Mouse (Mus musculus): Measurements from ENCODE around the gene Nfyc. TPM values are rescaled to one million over a fixed set of nuclear protein-coding genes. Genes with fewer than 3 reads are reported as not detected.

The Nfyc gene
- total and polyA plus RNA-seq, 2 experiments from 2014 or later = 69.4 to 144 TPM

DNA sequence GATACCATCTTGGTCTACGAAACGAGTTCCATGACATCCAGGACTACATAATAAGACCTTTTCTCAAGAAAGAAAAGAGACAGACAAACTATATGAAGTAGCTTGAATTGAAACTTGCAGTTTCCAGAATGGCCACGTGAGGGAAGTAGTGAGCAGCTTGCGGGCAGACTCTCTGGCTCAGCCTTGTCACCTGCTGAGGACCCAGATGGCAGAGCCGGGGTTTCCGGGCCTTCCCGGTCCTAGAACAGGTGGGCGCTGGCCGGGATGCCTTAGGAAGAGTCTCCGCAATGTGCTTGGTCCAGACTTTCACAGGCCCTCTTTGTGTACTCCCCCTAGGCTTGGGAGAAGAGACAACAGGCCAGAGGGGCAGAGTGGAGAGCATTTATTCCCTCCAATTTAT, 19.6 kb upstream of the Nfyc start:
- 2% methylated on average over 10 of the region's 10 CpGs for WGBS
- H3K4me1 ChIP-seq (ENCODE audit: insufficient read depth, low read length) = peaks cover 7% of the 10 kb centered on the region
- no peak overlapping the region for H3K27ac ChIP-seq
- TF ChIP-seq CTCF (IDR thresholded peaks at IDR 0.05; ENCODE audit: low read depth) = peak; percentile 92
- no peak overlapping the region for H3K4me3 ChIP-seq (ENCODE audit: low read length)
- no peaks in the 10 kb centered on the region for H3K36me3 ChIP-seq (ENCODE audit: insufficient read depth, low read length)
- no peak overlapping the region for H3K9ac ChIP-seq (replicated peaks; ENCODE audit: low read length)
- DNase-seq (ENCODE audit: low spot score) (peak; percentile 91), ATAC-seq (peak; percentile 67)
- no peak overlapping the region for H3K4me2 ChIP-seq (ENCODE audit: low read depth, low read length)
- H3K9me3 ChIP-seq (ENCODE audit: low read length) = no peaks in the 10 kb centered on the region
- no peaks in the 10 kb centered on the region for H3K27me3 ChIP-seq (ENCODE audit: insufficient read depth, low read length)

GRCm38 (mm10) chr4:120849451-120849850, 18.1 kb upstream of the Nfyc start:
- Histone ChIP-seq H3K9ac (replicated peaks; ENCODE audit: low read length) (no peak overlapping the region), H3K4me1 (ENCODE audit: insufficient read depth, low read length) (no peaks in the 10 kb centered on the region), H3K4me2 (ENCODE audit: low read depth, low read length) (no peak overlapping the region), H3K9me3 (ENCODE audit: low read length) (no peaks in the 10 kb centered on the region), H3K36me3 (ENCODE audit: insufficient read depth, low read length) (no peaks in the 10 kb centered on the region), H3K27ac (no peak overlapping the region), H3K27me3 (ENCODE audit: insufficient read depth, low read length) (no peaks in the 10 kb centered on the region), H3K4me3 (ENCODE audit: low read length) (no peak overlapping the region)
- no peak for TF ChIP-seq CTCF (IDR thresholded peaks at IDR 0.05; ENCODE audit: low read depth)
- DNase-seq (ENCODE audit: low spot score) (no peak), ATAC-seq (no peak)
- 51% methylated on average over 11 of the region's 11 CpGs for WGBS

GRCm38 (mm10) chr4:120848909-120849308, 17.5 kb upstream of the Nfyc start:
- Histone ChIP-seq H3K9ac (replicated peaks; ENCODE audit: low read length) (no peak overlapping the region), H3K4me2 (ENCODE audit: low read depth, low read length) (no peak overlapping the region), H3K36me3 (ENCODE audit: insufficient read depth, low read length) (no peaks in the 10 kb centered on the region), H3K4me3 (ENCODE audit: low read length) (no peak overlapping the region), H3K4me1 (ENCODE audit: insufficient read depth, low read length) (no peaks in the 10 kb centered on the region), H3K27ac (no peak overlapping the region), H3K9me3 (ENCODE audit: low read length) (no peaks in the 10 kb centered on the region), H3K27me3 (ENCODE audit: insufficient read depth, low read length) (no peaks in the 10 kb centered on the region)
- DNase-seq (ENCODE audit: low spot score) (no peak), ATAC-seq (no peak)
- 63% methylated on average over 6 of the region's 6 CpGs for WGBS
- TF ChIP-seq CTCF (IDR thresholded peaks at IDR 0.05; ENCODE audit: low read depth) = no peak

DNA sequence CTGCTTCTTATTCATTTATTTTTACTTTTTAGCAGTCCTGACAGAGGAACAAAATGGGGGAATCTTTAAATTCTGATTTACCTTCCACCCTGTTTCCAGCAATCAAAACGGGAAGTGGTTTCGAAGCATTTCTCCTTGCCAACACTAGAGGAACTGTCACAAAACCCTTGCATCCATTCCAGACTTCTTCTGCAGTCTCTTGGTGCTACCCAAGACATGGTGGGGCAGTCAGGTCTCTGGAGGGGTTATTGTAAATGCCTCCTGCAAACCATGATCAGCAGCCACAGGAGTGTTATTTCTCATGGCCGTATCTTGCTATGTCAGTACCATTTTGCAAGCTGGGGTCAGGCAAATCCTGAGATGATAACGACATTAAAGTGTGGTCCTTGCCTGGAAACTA, 13.7 kb upstream of the Nfyc start:
- H3K4me1 ChIP-seq (ENCODE audit: insufficient read depth, low read length) = no peaks in the 10 kb centered on the region
- H3K4me2 ChIP-seq (ENCODE audit: low read depth, low read length) = no peak overlapping the region
- no peak overlapping the region for H3K9ac ChIP-seq (replicated peaks; ENCODE audit: low read length)
- no peak overlapping the region for H3K4me3 ChIP-seq (ENCODE audit: low read length)
- 77% methylated on average over 4 of the region's 4 CpGs for WGBS
- ATAC-seq (no peak), DNase-seq (ENCODE audit: low spot score) (no peak)
- H3K27me3 ChIP-seq (ENCODE audit: insufficient read depth, low read length) = no peaks in the 10 kb centered on the region
- H3K9me3 ChIP-seq (ENCODE audit: low read length) = no peaks in the 10 kb centered on the region
- no peaks in the 10 kb centered on the region for H3K36me3 ChIP-seq (ENCODE audit: insufficient read depth, low read length)
- H3K27ac ChIP-seq = no peak overlapping the region
- TF ChIP-seq CTCF (IDR thresholded peaks at IDR 0.05; ENCODE audit: low read depth) = no peak

- no peak for TF ChIP-seq CTCF (IDR thresholded peaks at IDR 0.05; ENCODE audit: low read depth)
- Histone ChIP-seq H3K4me1 (ENCODE audit: insufficient read depth, low read length) (no peaks in the 10 kb centered on the region), H3K4me2 (ENCODE audit: low read depth, low read length) (no peak overlapping the region), H3K9me3 (ENCODE audit: low read length) (no peaks in the 10 kb centered on the region), H3K36me3 (ENCODE audit: insufficient read depth, low read length) (no peaks in the 10 kb centered on the region), H3K4me3 (ENCODE audit: low read length) (no peak overlapping the region), H3K27me3 (ENCODE audit: insufficient read depth, low read length) (no peaks in the 10 kb centered on the region), H3K9ac (replicated peaks; ENCODE audit: low read length) (no peak overlapping the region), H3K27ac (no peak overlapping the region)
- WGBS = 48% methylated on average over 7 of the region's 7 CpGs
- DNase-seq (ENCODE audit: low spot score) = no peak
- no peak for ATAC-seq
Observed at GRCm38 (mm10) chr4:120844423-120845082, 13.2 kb upstream of the Nfyc start.

DNA sequence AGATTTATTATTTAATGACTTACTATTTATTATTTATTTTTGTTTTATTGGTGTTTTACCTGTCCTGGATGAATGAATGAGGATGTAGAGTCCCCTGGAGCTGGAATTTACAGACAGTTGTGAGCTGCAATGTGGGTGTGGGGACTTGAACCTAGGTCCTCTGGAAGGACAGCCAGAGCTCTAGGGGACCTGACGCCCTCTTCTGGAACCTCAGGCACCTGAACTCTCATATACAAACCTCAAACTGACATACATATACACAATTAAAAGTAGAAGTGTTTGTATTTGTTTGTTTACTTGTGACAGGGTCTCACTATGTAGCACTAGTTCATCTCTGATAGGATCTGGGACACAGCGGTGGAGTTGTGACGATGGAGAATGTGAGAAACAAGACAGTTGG, 10.0 kb upstream of the Nfyc start:
- DNase-seq (ENCODE audit: low spot score) = no peak
- Histone ChIP-seq H3K9me3 (ENCODE audit: low read length) (no peaks in the 10 kb centered on the region), H3K27me3 (ENCODE audit: insufficient read depth, low read length) (no peaks in the 10 kb centered on the region), H3K4me2 (ENCODE audit: low read depth, low read length) (no peak overlapping the region), H3K4me3 (ENCODE audit: low read length) (no peak overlapping the region), H3K36me3 (ENCODE audit: insufficient read depth, low read length) (no peaks in the 10 kb centered on the region), H3K4me1 (ENCODE audit: insufficient read depth, low read length) (no peaks in the 10 kb centered on the region), H3K9ac (replicated peaks; ENCODE audit: low read length) (no peak overlapping the region), H3K27ac (no peak overlapping the region)
- WGBS = 77% methylated on average over 3 of the region's 3 CpGs
- TF ChIP-seq CTCF (IDR thresholded peaks at IDR 0.05; ENCODE audit: low read depth) = no peak
- ATAC-seq = no peak

DNA sequence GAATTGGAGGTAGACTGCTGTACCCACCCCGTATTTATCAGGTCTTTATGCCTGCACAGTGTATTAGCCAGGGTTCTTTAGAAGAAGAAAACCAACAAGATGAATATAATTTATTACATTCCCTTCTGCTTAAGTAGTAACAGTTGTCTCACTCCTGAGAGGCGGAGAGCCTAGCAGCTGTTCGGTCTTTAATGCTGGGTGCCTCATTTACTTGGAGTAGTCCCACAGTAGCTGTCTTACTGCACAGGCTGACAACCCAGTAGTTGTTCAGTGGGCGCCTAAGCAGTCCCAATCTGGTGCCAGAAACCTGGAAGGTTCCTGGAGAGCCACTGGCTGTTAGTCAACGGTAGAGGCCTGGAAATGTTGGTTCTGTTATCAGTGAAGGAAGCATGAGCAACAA, 605 bp downstream of the Nfyc start:
- Histone ChIP-seq H3K4me3 (ENCODE audit: low read length) (no peak overlapping the region), H3K4me1 (ENCODE audit: insufficient read depth, low read length) (no peaks in the 10 kb centered on the region), H3K4me2 (ENCODE audit: low read depth, low read length) (no peak overlapping the region), H3K27me3 (ENCODE audit: insufficient read depth, low read length) (no peaks in the 10 kb centered on the region), H3K9ac (replicated peaks; ENCODE audit: low read length) (no peak overlapping the region), H3K27ac (no peak overlapping the region), H3K36me3 (ENCODE audit: insufficient read depth, low read length) (no peaks in the 10 kb centered on the region), H3K9me3 (ENCODE audit: low read length) (no peaks in the 10 kb centered on the region)
- ATAC-seq (no peak), DNase-seq (ENCODE audit: low spot score) (no peak)
- TF ChIP-seq CTCF (IDR thresholded peaks at IDR 0.05; ENCODE audit: low read depth) = no peak
- WGBS = 65% methylated on average over 5 of the region's 5 CpGs

Measured in hindbrain, postnatal 0 days (tissue).